Mouse (Mus musculus) heart, postnatal 25 days (tissue): ENCODE results near the gene Tmbim1. TPM values are rescaled to one million over a fixed set of nuclear protein-coding genes. Genes with fewer than 3 reads are reported as not detected.

Experiments used
- DNase-seq: peaks from one replicate; pipeline ENCODE4 v3.0.0; 2022; ENCODE audit warnings: low spot score
- intact Hi-C: fragments of 180-260 bp; cut with DNase I; formaldehyde crosslinking; loops from one replicate; pipeline ENCODE4 v1.15.1; 2025
- total RNA-seq, 2 experiments: library from RNA; stranded (reverse); gene quantifications; 2 replicates each; pipeline ENCODE4 v1.2.3; 2021

The Tmbim1 gene
- total RNA-seq, 2 experiments from 2014 or later: 38.4 to 41.5 TPM

GRCm38 (mm10) chr1:74284543-74285160 lies 20.8 kb downstream of the Tmbim1 start, which contains the start of the genes Aamp and Pnkd:
Gene Aamp, minus strand, starts transcription at chr1:74284738.
Gene Pnkd, plus strand, starts transcription at chr1:74284930.
- peak; percentile 100 for DNase-seq
- intact Hi-C loops: loop anchor here (1.0 to 5.0 kb wide), 4 partner anchors 47 to 168 kb away; partner anchors contain the start of genes Arpc2 and Catip

- DNase-seq: no peak
- intact Hi-C loops: loop anchor here (2.0 to 5.0 kb wide), 2 partner anchors 47 to 77 kb away; partner anchors contain the start of gene Arpc2
Measured at GRCm38 (mm10) chr1:74283686-74284463, 21.5 kb downstream of the Tmbim1 start.

GRCm38 (mm10) chr1:74282896-74283625 lies 22.4 kb downstream of the Tmbim1 start:
- no peak for DNase-seq
- intact Hi-C loops: loop anchor here (5.0 kb wide), 1 partner anchor 46 kb away; the partner anchor contains the start of gene Arpc2

- intact Hi-C loops: loop anchor here (5.0 kb wide), 1 partner anchor 45 kb away; the partner anchor contains the start of gene Arpc2
- DNase-seq: no peak
Measured at GRCm38 (mm10) chr1:74281886-74282285, 23.5 kb downstream of the Tmbim1 start.

GRCm38 (mm10) chr1:74281372-74281771 lies 24.1 kb downstream of the Tmbim1 start:
- DNase-seq: no peak
- intact Hi-C loops: loop anchor here (5.0 kb wide), 1 partner anchor 44 kb away; the partner anchor contains the start of gene Arpc2

GRCm38 (mm10) chr1:74280591-74281325 lies 24.7 kb downstream of the Tmbim1 start:
- intact Hi-C loops: loop anchor here (5.0 kb wide), 1 partner anchor 43 kb away; the partner anchor contains the start of gene Arpc2
- DNase-seq: no peak

GRCm38 (mm10) chr1:74278988-74279387 lies 26.4 kb downstream of the Tmbim1 start:
- no peak for DNase-seq
- intact Hi-C loops: no loop called here

- intact Hi-C loops: no loop called here
- no peak for DNase-seq
Measured at GRCm38 (mm10) chr1:74278538-74278937, 26.9 kb downstream of the Tmbim1 start, which contains the start of gene Gpbar1. Gene Gpbar1, plus strand, starts transcription at chr1:74278550.

- no peak for DNase-seq
- intact Hi-C loops: no loop called here
Measured at GRCm38 (mm10) chr1:74277883-74278537, 27.4 kb downstream of the Tmbim1 start.

GRCm38 (mm10) chr1:74277041-74277440 lies 28.4 kb downstream of the Tmbim1 start:
- intact Hi-C loops: no loop called here
- no peak for DNase-seq

GRCm38 (mm10) chr1:74275015-74275414 lies 30.4 kb downstream of the Tmbim1 start:
- DNase-seq: no peak
- intact Hi-C loops: no loop called here

GRCm38 (mm10) chr1:74271659-74272058 lies 33.8 kb downstream of the Tmbim1 start:
- no peak for DNase-seq
- intact Hi-C loops: no loop called here

- intact Hi-C loops: no loop called here
Measured at GRCm38 (mm10) chr1:74268750-74269149, 36.7 kb downstream of the Tmbim1 start.

GRCm38 (mm10) chr1:74262510-74262909 lies 42.9 kb downstream of the Tmbim1 start:
- intact Hi-C loops: loop anchor here (5.0 kb wide), 1 partner anchor 55 kb away; no protein-coding TSS in a partner anchor
- no peak for DNase-seq

More at GRCm38 (mm10) chr1:74268750-74269149, 36.7 kb downstream of the Tmbim1 start:
- no peak for DNase-seq

GRCm38 (mm10) chr1:74256782-74257181 lies 48.6 kb downstream of the Tmbim1 start:
- no peak for DNase-seq
- intact Hi-C loops: no loop called here

- no peak for DNase-seq
- intact Hi-C loops: no loop called here
Measured at GRCm38 (mm10) chr1:74255704-74256345, 49.6 kb downstream of the Tmbim1 start.

GRCm38 (mm10) chr1:74250096-74250495 lies 55.3 kb downstream of the Tmbim1 start:
- no peak for DNase-seq
- intact Hi-C loops: no loop called here

- DNase-seq: no peak
- intact Hi-C loops: no loop called here
Measured at GRCm38 (mm10) chr1:74249331-74249980, 56.0 kb downstream of the Tmbim1 start.
